Mouse (Mus musculus): ENCODE results near the gene Sec24d. TPM values are rescaled to one million over a fixed set of nuclear protein-coding genes. Genes with fewer than 3 reads are reported as not detected.
"Not testable (repeated sequence)": the region's sequence is repeated elsewhere in the genome, so short reads cannot be mapped to it uniquely, and the experiment has no call there.

Sec24d gene
- total RNA-seq, 2 experiments from 2014 or later: 86.7 to 183 TPM

DNA sequence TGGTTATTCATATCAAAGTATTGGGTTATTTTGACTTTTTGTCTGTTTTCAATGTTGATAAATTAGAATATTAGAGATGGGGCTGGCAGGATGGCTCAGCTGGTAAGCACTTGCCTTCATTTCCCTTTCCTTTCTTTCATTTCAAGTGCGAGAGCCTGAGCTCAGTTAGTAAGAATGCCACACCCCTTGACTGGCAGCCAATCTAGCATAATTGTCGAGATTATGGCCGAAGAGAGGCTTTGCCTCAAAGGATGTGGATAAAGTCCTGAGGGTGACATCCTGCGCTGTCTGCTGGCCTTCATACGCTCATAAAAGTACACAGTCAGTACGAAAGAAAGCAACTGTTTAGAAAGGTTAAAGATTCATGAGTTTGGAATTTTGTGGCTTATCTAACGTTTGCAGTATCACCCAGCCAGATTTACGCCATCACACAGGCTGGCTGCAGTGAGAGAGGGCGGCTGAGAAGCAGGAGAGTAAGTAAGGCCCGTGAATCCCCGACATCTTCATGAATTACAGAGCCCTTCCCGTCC is 71.5 kb downstream of the Sec24d start:
- DNase-seq: peak in 1 of 2 experiments; percentile 31

- DNase-seq: no peak
Measured at GRCm38 (mm10) chr3:123341049-123341448, 73.8 kb downstream of the Sec24d start.

DNA sequence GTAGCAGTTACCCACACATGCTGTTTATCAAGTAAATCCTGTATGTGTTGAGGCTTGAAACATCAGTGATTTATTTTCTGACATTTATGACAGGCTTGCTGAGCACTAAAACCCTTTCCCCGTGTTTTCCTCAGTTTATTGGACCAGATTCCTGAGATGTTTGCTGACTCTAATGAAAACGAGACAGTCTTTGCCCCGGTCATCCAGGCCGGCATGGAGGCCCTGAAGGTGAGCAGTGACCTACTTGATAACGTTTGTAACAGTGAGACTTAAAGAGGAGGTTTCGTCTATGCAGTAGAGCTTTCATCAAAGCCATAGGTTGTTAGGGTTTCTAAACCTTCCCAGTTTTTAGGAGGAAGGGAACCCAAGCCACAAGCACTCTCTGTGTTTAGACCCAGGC is 76.4 kb downstream of the Sec24d start:
- DNase-seq: no peak

GRCm38 (mm10) chr3:123348080-123348802 is 81.0 kb downstream of the Sec24d start:
- DNase-seq: no peak

- DNase-seq: no peak
Measured at GRCm38 (mm10) chr3:123350602-123351001, 83.3 kb downstream of the Sec24d start.

DNA sequence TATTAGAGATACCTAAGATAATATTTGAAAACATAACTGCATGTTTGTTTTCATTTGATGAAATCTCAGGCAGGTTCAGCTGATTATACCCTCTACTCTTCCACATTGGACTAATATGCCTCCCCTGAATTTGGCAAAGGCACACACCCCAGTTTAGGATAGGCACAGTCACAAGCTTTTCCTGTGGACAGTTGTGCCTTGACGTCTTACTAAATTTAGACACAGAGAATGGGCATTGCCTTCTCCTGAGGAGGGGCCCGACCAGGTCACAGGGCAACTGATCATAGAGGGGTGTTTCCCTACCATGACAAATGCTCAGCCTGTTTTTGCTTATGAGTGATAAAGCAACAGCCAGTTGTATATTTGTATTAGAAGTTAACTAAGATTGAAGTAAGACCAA is 84.3 kb downstream of the Sec24d start:
- no peak for DNase-seq

- peak; percentile 18 to 33 for DNase-seq
Measured at GRCm38 (mm10) chr3:123353183-123353582, 85.9 kb downstream of the Sec24d start.

DNA sequence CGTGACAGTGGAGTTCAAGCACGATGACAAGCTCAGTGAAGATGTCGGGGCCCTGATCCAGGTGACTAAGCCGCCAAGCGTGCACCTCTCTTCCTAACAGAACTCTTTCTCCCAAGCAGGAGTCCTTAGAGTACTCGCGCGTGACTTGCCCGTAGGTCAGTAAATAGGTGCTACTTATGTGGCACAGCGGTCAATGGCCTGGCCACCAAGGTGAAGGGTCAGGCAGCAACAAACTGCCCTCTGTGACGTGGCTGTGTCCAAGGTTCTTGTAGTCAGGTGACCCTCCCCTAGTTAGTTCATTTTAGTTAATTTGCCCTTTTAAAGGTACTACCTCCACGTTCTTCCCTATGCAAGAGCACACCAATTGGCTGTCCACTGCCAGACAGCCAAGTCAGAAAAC is 86.4 kb downstream of the Sec24d start:
- DNase-seq: no peak

DNA sequence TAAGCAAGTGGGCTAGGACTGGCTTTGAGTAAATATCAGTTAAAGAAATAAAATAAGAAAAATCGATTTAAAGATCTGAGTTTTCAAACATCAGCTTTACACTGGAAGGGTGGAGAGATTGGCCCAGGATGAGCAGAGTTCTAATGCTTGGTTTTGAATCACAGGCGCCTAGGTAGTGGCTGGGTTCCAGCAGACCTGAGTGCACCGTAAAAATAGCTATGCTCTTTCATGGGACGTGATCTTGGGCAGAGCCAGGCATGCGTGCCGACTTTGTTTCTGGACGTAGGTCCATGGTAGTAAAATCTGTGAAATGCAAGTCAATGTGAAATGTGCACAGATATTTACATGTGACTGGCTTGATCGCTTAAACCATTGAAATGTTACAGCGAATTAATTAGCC is 87.1 kb downstream of the Sec24d start:
- DNase-seq: no peak

DNA sequence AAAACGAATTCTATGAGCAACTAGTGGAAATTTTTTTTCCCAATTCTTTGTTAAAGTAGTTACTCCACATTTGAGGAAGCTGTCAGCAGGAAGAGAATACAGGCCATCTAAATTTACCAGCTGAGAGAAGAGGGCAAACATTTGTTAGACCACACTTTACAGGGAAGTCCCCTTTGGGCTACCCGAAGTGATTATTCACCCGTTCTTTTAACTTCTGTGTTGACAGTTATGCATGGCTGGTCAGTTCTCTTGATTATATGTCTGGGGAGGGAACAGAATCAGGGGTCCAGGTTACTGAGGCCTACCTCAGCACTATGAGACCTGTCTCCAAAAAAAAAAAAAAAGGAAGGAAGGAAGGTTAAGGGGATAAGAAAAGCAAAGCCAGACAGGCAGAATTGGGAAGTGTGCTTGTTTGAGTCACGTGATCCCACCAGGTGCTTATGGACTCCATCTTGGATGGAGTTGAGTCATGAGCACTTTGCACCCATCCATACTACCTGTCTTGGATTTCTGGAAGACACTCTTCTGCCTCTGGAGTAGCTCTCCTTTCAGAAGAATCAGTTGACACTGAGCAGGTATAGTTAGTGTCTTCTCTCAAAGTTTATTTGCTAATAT is 89.2 kb downstream of the Sec24d start:
- DNase-seq: no peak

GRCm38 (mm10) chr3:123366820-123367219 is 99.6 kb downstream of the Sec24d start:
- DNase-seq: not testable (repeated sequence)

GRCm38 (mm10) chr3:123369161-123369560 is 101.9 kb downstream of the Sec24d start:
- peak in 1 of 2 experiments; percentile 12 for DNase-seq

DNA sequence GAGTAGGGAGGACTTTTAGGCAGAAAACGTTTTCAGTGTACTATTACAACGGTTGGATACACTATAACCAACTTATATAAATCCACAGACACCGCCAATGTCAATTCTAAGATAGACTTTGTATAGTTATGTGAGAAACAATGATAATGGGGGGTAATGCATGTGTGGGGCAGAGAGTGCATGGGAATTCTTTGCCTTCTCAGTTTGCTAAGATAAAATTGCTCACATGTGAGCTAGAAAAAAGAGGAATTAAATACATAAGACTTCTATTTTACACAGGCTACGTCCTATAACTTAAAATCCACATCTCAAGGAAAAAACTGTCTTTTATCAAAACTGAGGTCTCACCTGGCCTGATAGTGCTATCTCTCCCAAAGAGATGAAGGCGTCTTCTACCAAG is 103.7 kb downstream of the Sec24d start:
- DNase-seq: no peak

DNA sequence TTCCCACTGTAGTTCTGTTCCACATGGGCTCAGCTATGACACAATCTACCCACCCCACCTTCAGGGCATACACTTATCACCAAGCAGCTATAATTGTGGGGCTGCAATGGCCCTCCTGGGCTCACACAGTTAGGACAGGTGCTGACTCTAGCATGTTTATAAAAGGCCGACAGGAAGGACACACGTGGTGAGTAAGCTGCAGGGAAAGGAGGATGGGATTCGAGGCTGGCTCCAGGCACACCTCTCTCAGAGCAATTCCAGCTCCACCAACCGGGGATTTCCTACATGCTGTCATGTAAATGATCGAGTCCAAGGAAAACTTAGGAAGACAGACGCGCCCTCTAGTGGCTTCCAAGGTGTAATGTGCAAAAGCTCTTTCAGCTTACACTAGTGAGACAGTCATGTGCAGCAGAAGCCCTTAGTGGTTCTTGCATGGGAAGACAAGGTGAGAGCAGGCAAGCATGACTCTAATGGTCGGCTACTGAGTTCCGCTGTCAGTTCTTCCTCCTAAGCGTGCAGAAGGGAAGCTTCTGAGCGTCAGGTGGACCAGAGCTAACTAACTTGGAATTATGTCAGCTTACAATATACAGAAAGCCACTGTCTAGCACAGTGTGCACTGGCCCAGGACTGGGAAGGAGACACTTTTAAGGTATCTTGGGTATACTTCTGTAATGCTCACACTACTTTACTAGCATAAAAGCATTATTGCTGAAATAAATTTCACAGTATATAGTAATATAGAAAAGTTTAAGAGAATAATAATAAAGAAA is 104.7 kb downstream of the Sec24d start:
- peak; percentile 68 to 70 for DNase-seq

DNA sequence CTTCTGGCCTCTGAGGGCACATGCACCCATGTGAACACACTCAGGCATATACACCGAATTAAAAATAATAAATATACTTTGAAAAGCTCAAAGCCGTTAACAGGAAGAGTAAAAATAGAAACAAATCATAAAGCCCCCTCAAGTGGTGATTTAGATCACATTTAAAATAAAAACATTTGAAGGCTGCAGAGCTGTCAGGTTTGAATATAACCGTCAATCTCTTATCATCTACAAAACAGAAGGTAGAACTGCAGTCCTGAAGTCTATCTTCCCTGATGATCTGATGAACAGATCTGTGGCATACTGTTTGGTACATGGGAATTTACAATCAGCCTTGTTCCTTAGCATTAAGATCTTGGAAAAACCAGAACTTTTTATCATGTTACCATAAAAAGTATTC is 109.3 kb downstream of the Sec24d start:
- no peak for DNase-seq

- no peak for DNase-seq
Measured at GRCm38 (mm10) chr3:123384435-123384834, 117.2 kb downstream of the Sec24d start.

- DNase-seq: no peak
Measured at GRCm38 (mm10) chr3:123385118-123385485, 117.8 kb downstream of the Sec24d start.

DNA sequence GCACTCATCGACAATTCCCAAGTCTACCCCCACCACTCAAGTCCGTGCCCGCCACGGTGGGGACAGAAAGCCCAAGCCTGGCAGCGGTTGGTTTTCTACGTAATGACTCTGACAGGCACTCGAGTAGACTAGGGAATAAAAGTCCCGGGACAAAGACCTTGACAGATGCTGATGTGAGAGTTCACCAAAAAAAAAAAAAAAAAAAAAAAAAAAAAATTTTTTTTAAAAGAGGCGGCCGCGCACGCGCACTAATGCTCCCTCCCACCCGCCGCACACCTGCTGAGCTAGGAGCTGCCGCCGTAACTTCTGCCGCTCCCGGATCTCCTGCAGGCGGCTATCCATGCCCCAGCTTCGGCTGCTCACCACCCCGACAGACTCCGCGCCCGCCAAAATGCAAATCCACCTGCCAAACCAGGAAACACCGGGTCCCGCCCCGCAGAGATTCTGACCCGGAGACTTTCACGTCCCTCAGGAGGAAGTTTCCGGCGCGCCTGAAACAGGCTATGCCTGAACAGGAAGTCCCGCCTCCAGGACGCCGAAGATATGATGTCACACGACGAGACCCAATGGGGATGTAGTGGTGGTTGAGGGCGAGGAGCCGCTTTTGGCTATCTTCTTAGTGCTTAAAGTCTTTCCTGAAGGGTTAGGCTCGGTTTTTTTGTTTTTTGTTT is 118.4 kb downstream of the Sec24d start, which contains the start of gene Mettl14:
TSS of gene Mettl14 (minus strand) at position 623 of the 671 bp plus-strand sequence.
- DNase-seq: peak; percentile 96 to 98

GRCm38 (mm10) chr3:123386157-123386780 is 119.0 kb downstream of the Sec24d start:
- not testable (repeated sequence) for DNase-seq

DNA sequence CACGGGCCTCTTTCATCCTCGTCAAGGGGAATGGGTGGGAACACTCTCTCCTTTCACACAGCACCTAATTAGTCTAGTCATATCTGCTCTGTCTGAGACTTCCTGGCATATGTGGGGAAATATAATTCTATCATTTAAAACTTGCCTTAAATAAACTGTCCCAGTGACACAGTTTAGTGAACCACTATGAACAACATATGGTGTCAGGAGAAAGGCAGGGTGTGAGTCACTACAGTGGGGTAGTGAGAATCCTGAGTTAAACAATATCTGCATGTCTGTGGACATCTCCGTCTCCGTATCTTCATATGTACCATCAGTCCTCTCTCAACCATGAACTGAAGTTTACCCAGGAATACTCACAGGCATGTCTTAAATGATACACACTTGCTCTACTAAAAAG is 123.9 kb downstream of the Sec24d start:
- no peak for DNase-seq

- no peak for DNase-seq
Measured at GRCm38 (mm10) chr3:123395611-123396010, 128.4 kb downstream of the Sec24d start.
